ENCODE assay signal across 26 mouse cellular contexts in genomic region chr19:27255678-27256077, GRCm38 (mm10). TPM values are rescaled to one million over a fixed set of nuclear protein-coding genes. Genes with fewer than 3 reads are reported as not detected.
"Had no signal": no experiment of that assay in that cellular context is flagged by ENCODE, and none has a peak within 500 bp of the region (broad histone marks: within the 10 kb centered on the region; RNA-seq: fewer than 3 reads in every experiment).

No protein-coding gene starts in this region.

- H3K36me3 ChIP-seq: embryonic facial prominence, embryonic 10.5 days; embryonic facial prominence, embryonic 12.5 days; embryonic facial prominence, embryonic 13.5 days; embryonic facial prominence, embryonic 15.5 days; forebrain, embryonic 10.5 days; forebrain, embryonic 12.5 days; heart, embryonic 10.5 days had no signal

- H3K9ac ChIP-seq: embryonic facial prominence, embryonic 12.5 days; embryonic facial prominence, embryonic 13.5 days; embryonic facial prominence, embryonic 15.5 days; forebrain, embryonic 12.5 days; forebrain, embryonic 13.5 days; forebrain, embryonic 15.5 days; forebrain, postnatal 0 days had no signal

- H3K27ac ChIP-seq: embryonic facial prominence, embryonic 10.5 days; embryonic facial prominence, embryonic 12.5 days; embryonic facial prominence, embryonic 13.5 days; embryonic facial prominence, embryonic 15.5 days; forebrain, embryonic 10.5 days; forebrain, embryonic 12.5 days; forebrain, embryonic 13.5 days; forebrain, embryonic 15.5 days; gastrocnemius, adult 2 months; heart, adult 2 months; heart, embryonic 10.5 days had no signal

- DNase-seq: cerebellum, adult 9-11 months; cerebellum, postnatal 10 days; cerebellum, postnatal 14 days; cerebellum, postnatal 25 days; cerebellum, postnatal 36 days; embryo, embryonic 11 days; forebrain, postnatal 0 days; gastrocnemius, adult 2 months; gastrocnemius, postnatal 10 days; gastrocnemius, postnatal 14 days; gastrocnemius, postnatal 25 days; gastrocnemius, postnatal 36 days; heart, adult 11 months; heart, adult 18-20 months; heart, adult 2 months had no signal

- H3K27me3 ChIP-seq: embryonic facial prominence, embryonic 12.5 days; embryonic facial prominence, embryonic 13.5 days; embryonic facial prominence, embryonic 15.5 days; forebrain, embryonic 12.5 days; forebrain, embryonic 13.5 days; forebrain, embryonic 15.5 days had no signal

- H3K4me3 ChIP-seq: embryonic facial prominence, embryonic 10.5 days; embryonic facial prominence, embryonic 12.5 days; embryonic facial prominence, embryonic 13.5 days; embryonic facial prominence, embryonic 15.5 days; erythroblast, embryonic 14.5 days; forebrain, embryonic 10.5 days; forebrain, embryonic 12.5 days; forebrain, embryonic 13.5 days; forebrain, embryonic 15.5 days; gastrocnemius, adult 2 months; heart, adult 2 months; heart, embryonic 10.5 days had no signal

- H3K4me2 ChIP-seq: embryonic facial prominence, embryonic 12.5 days; embryonic facial prominence, embryonic 13.5 days; embryonic facial prominence, embryonic 15.5 days; forebrain, embryonic 12.5 days; forebrain, embryonic 13.5 days; forebrain, embryonic 15.5 days had no signal

- H3K4me1 ChIP-seq: forebrain, embryonic 13.5 days; forebrain, embryonic 15.5 days; heart, embryonic 10.5 days had no signal

- H3K9me3 ChIP-seq: embryonic facial prominence, embryonic 10.5 days; embryonic facial prominence, embryonic 12.5 days; embryonic facial prominence, embryonic 13.5 days; embryonic facial prominence, embryonic 15.5 days; forebrain, embryonic 10.5 days; forebrain, embryonic 12.5 days; forebrain, embryonic 13.5 days; forebrain, embryonic 15.5 days; heart, embryonic 10.5 days had no signal

- ATAC-seq: forebrain, embryonic 13.5 days; forebrain, embryonic 15.5 days; forebrain, embryonic 16.5 days; forebrain, postnatal 0 days had no signal

RNA-seq across cellular contexts. Expression of gene Vldlr, which starts 39.4 kb away (rescaled TPM):
- polyA plus RNA-seq: erythroblast, embryonic 14.5 days had no signal
